Mouse (Mus musculus): ENCODE measurements at regions not wholly inside any gene's neighbourhood (a gene's known extent, or its start where the extent isn't known, plus 50 kb on each side); places are given as distances from the start of the nearest gene placed in this dataset.
A peak's percentile ranks its signal among the peaks of the same experiment; 100 is the strongest.

DNA sequence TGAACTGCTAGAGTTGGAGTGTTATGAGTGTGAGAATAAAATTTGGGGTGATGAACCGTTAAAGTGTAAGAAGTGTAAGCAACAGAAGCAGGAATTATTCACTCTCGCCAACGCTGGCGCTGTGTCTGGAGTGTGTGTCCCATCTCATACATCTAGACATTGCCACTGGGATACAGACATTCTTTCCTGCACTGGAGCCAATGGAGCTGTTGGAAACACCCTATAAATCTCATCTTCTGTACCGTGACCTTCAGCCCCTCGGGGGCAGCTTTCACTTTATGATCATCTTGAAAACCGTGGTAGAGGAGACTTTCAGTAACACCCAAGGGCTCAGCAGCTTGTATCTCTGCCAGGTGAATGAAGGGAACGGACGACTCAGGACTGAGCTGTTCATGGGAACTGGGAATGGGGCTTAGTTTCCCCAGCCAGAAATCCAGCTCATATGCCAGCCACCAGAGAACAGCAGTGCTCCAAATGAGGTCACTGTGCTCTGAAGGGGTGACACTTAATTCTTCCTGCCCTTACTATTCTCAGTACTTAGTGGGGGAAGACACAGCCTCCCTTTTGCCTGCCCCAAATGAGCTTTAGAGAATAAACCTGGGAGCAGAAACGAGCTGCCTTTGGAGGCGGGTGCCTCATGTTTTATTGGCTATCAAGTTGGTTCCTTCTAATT, 293.6 kb downstream of the Slc4a3 start:
- no peak for DNase-seq

DNA sequence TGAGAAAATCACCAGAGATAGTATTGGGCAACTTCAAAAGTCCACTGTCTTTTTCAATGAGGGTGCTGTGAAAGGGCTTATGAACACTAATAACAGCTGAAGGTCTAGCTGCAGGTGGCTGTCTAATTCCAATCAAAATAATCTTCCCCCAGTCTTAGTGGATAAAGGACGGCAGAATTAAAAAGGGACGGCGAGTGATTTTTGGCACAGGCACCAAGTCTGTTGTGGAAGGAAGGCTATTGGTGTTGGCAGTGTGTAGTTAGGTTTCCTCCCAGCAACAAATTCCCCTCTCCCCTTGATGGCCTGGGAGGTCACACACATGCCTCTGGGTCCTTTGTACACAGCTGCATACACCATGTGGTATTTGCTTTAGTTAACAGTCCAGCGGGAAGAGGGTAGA, 296.3 kb downstream of the Slc4a3 start:
- DNase-seq, result no peak

DNA sequence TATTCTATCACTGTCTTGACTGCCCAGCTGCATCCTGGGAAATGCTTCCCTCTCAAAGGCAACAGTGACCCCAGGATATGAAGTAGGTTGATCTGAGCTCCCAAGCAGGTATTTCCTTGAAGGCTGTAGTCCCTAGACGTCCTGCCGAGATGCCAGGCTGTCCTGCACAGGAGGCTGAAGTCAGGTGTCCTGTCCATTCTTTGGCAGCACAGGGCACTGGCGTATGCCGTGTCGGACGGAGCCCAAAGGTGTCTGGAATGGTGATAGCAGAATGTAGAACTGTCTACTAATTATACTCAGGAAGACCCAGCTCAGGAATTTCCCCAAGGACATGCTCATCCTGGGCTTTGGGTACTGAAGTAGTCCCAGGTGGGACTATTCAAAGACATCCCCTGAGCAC, 297.3 kb downstream of the Slc4a3 start:
- DNase-seq, result peak; percentile 36

DNA sequence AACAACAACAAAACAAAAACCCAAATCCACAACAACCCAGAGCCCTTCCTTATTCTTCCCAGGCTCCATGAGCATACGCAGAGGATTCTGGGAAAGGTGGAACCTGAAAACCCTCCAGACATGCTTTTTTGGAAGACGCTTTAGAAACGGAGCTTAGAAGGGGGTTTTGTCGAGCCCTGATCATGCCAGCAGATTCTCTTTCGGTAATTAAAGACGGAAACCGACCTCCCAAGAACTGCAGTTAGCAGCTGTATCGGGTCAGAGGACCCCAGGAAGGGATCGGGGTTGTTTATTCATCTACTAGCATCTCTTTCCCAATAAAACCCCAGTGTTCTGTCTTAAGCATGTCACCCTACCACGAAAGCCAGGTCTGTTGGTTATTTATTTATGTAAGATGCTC, 298.1 kb downstream of the Slc4a3 start:
- DNase-seq, result no peak

DNA sequence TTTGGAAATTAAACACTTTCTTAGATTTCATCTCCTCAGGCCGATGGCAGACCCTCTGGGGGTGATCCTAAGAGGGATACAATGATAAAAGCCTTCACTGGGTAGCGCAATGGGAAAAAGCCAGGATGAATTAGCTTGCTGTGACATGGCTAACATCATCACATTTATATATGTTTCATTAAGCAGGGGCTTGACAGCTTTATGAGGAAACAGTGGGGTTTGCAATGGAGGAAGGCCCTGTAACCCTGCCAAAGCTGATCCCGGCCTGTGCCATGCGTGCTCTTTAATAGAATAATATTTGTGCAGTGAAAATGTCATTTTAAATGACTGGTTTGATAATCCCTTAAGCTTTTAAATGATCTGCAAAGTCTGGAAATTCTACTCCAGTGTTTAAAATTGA, 298.5 kb downstream of the Slc4a3 start:
- no peak for DNase-seq

DNA sequence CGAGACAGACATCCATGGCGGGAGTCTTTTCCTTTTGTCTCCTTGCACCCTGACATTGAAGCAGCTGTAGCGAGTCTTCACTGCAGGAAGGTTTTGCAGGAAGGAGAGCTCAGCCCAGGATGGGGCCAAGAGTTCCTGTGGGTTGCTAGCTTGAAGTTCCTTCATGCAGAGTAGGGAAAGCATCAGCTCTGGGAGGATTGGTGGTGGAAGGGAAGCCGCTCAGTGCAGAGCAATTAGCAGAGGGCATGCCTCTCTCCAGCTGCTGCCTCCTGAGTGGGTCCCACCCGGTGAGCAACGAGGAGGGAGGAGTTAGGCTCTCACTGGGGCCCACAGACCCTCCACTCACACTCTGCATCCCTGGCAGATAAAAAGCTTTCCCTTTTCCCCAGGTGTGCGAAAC, 298.9 kb downstream of the Slc4a3 start:
- DNase-seq, result no peak

DNA sequence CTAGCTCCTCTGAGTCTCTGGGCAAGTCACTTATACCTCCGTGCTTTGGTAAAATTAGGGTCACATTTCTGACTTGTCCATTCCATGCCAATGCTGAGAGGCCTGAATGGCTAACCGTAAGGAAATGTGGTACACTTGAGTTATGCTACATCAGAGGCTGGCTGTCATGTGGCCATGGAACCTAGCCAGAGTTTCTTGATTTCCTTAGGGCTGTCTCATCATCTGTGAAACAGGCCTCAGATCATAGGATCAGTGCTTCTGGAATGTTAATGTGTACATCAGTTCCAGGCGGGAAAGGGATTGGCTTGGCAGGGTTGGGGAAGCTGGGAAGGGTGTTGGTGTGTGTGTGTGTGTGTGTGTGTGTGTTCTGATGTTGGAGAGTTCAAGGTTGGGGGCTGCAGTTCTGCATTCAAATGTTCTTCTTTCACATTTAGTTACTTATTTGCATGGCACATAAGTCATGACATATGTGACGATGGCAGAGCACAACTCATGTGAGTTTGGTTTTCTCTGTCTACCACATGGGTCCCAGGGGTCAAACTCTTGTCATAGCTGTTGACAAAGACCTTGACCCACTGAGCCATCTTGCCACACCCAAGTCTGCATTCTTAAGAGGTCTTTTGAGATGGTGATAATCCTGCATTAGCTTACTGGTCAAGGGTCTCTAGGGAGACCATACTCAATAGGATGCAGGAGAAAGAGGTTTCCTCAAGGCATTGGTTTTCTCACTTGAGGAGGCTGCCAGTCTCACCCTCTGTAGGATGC, 299.9 kb downstream of the Slc4a3 start:
- no peak for DNase-seq

DNA sequence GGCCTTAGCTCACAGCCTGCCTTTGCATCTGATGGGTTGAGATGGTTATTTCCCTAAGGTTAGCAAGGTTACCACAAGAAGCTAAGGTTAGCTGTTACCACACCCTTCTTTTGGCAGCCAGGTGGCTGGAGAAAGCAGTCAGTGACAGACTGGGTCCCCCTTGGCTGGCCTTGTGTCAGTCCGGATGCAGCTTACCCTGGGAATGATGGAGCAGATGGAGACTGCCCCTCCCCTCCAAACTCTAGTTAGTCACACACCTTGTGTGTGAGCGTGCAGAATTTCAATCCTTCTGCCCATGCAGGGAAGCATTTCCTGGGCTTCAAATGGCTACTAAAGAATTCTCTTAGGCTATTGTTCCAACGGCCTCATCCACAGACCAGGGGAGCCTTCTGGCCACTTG, 301.6 kb downstream of the Slc4a3 start:
- peak; percentile 50 for DNase-seq

DNA sequence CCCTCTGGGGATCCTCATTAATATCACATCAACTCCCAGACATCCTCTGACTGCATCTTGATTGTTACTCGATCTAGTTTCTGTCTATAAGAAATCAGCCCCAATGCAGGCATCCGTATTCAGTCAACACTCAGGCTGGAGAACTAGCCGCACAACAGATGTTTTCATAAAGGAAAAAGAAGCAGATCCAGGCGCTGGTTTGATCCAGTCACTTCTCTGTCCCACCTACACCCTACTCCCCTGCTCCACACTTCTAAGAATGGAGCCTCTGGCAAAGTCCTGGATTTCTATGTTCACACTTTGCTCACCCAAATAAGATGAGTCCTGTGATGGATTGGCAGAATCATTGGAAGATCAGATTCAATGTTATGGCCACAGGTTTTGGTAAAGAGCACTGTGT, 302.4 kb downstream of the Slc4a3 start:
- DNase-seq, result no peak

DNA sequence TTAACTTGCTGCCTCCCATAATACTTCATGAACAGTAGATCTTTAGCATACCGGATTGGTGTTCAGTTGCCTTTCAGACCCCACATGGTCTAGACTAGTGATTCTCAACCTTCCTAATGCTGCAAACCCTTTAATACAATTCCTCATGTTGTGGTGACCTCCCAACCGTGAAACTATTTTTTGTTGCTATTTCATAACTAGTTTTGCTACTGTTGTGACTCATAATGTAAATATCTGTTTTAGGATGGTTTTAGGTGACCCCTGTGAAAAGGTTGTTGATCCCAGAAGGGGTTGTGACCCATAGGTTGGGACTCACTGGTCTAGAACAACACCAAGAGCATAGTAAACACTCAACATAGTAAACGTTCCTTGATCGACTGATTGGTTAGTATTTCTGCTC, 304.1 kb downstream of the Slc4a3 start:
- DNase-seq, result no peak

DNA sequence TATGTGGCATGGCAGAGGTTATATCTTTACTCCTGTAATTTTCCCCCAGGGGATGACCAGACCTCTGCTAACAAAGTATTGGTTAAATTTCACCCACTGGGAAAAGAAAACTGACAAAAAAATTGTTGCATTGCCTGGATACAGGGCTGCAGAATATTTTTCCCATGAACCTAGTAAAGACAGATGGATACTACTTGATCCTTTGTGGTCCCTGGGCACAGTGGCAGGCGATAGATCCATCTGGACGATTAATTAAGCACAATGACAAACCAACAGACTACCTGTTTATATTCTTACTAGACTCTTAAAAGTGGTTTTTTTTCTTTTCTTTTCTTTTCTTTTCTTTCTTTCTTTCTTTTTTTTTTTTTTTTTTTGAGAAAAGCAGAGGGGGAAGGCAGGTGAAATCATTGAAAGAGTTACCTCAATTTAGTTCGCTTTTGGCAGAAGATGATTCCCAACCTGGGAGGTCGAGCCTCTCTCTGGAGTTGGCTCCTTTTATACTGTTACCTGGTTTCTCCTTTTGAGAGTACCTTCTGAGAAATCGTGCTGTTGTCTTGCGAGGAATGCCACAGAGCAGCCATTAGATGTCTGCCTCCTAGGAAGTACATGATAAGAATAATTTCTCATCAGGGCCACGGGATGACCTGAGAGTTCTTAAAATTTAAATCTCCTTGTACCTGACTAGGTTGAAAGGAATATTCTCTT, 312.6 kb downstream of the Slc4a3 start:
- no peak for DNase-seq

DNA sequence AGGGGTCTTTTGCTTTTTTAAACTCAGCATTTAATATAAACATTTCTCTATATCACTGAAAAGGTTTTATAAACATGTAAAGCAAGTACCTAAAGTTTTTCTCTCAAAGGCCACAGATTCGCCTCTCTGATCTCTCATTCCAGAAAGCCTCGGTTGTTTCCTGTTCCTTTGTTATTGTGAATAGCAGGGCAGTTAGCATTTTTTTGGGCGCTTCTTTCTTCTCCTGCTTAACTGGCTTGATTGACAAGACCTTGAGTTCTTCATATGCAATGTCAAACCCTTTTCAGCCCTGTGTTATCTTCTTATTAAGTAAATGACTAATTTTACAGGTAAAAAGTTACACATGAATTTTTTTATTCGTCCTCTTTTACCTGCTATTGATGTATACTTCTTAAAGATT, 316.7 kb downstream of the Slc4a3 start:
- no peak for DNase-seq

DNA sequence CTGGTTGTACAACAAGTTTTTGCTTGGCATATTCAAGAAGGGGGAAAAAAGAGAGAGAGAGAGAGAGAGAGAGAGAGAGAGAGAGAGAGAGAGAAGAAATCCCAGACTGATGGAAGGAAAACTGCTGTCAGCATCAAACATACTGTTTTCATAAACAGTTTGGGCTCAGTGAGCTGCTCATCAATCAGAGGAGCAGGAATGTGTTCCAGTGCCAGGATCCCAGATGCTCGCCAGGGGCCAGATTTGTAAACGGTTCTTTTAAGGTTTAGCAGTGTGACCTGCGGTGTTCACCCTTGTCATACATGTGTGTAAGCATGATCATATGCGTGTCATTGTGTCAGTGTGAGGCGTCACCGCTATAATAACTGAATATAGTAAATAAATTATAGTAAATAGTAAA, 320.5 kb downstream of the Slc4a3 start:
- no peak for DNase-seq

DNA sequence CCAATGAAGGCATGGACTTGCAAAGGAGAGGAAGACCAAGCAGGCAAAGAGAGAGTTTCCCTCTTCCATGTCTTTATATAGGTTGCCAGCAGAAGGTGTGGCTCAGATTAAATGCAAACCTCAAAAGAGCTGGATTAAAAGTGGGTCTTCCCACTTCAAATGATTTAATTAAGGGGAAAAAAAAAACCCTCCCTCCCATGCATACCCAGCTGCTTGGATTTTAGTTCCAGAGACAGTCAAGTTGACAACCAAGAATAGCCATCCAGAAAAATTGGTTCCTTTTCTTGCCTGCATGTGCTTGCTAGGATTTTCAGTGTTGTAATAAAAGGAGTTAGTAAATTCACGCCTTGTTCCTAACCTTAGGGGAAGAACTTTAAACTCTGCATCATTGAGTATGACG, 323.3 kb downstream of the Slc4a3 start:
- DNase-seq, result no peak

DNA sequence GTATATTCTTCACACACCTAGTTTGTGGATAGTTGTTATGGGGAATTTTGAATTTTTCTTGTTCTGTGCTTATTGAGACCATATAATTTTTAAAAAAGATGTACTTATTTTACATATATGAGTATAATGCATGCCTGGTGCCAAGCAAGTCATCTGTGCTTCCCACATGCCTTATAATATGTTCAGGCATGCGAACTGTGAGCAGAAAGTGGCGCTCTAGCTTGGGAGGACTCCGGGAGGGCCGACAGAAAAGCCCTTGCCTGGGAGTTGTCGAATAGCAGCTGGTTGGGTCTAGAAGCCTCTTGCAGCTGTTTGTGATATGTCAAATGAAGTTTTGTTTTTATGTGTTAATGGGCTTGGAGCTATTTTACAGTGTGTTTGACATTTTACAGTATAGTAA, 323.8 kb downstream of the Slc4a3 start:
- DNase-seq, result no peak

DNA sequence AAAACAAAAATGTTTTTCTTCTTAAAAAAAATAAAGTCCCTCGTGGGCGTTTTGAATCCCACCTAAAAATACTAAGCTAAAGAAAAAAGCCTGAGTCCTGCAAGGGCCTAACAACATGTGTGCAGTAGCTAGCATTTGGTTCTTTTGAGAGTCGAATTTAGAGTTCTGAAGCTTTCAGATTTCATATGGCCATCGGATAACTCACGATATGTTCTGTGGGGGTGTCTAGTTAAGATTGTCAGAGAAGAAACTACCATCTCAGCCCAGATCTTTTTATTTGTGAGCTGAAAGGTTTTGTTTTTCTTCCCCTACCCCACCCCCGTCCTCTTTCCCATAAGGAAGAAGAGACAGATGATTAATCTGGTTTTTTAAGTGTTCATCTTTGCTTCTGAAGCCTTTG, 327.8 kb downstream of the Slc4a3 start:
- no peak for DNase-seq

DNA sequence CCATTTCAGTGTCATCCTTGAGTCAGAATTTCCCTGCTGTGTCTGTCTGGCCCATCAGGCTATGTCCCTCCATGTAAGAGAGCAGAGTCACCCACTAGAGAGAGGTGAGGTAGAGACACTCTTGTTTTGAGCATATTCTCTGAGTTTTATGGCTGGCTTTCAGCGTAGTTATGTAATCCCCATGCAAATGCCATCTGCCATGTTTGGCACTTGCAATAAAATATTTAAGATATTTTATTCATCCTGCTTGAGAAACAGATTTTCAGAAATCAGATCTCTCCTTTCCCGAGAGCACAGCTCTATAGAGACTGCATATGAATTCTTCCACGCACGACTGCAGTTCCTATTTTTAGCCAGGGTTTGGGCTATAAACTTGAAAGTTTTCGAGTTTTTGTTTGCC, 331.1 kb downstream of the Slc4a3 start:
- DNase-seq, result peak; percentile 38

DNA sequence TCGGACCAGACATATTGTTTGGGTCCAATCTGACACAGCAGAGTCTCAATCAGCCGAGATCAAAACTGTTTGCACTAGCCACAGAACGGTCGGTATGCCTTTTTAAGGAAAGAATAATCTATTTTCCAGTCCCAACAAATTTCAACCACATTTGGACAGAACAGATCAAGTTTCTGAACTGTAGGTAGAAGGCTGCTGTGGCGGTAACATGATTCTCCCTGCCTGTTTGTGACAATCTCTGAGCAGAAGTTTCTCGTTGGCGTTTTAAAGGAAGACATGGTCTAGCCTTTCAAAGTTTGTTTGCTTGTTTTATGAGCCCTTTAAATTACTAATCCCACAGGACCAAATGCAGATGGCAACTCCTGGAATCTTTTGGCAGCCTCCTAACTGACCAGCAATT, 339.6 kb downstream of the Slc4a3 start:
- no peak for DNase-seq

DNA sequence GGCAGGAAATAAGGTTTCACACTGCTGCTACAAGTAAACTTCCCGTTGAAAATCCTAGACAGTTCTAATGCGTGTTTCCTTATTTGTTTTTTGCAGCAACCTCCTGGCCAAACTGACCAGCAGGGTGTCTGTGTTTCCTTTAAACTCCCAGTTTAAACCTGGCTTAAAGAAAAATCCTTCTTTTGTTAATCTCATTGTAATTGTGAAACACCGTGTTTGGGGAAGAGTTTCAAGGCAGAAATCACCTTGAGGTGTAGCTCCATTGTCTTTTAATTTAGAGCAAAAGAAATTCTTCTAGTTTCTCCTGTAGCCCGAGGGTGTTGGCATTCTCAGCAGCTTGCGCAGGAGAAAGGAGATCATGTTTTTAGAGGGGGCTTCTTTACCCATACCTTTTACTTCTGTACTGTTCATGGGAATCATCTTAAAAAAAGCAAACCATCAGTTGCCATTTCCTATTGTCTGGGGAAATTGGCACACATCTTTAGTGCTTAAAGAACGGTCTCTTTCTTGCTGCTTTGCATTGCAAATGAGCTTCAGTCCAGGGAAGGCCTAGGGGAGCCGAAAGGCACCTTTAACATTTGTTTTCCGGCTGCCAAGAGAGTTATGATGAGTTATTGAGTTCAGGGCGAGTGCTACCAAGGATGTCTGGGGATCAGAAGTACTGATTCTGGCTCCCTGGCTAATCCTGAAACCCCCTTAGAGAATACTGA, 342.6 kb downstream of the Slc4a3 start:
- DNase-seq, result no peak

DNA sequence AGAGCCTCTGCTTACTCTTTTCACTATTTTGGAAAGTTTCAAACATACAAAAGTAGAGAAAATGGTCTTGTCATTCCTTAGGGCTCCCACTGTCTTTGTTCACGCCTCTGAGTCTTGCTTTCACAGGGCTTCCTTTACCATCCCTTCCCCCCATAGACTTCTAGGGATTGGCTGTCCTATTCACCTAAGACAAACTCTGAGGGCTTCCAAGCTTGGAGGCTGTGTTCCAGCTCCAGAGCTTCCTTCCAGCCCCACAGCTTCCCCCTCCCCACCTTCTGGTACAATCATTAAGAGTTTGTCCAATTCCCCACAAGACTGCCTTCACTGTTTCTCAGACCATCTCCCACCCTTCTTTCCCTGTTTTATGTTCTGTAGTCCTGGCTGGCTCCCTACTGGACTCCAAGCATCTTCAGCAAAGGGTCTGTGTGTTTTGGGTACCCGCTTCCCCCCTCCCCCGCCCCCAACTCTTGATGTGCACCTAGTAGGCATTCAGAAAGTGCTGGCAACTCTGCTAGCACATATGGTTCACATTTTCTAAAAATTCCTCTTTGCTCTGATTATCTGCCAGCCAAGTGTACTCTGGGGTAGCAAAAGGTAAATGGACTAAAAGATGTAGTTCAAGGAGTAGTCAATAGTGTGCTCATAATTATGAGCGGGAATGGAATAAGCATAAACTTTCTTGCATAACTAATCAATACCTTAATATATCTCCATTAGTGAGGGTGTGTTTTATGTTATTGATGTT, 344.0 kb downstream of the Slc4a3 start:
- no peak for DNase-seq

DNA sequence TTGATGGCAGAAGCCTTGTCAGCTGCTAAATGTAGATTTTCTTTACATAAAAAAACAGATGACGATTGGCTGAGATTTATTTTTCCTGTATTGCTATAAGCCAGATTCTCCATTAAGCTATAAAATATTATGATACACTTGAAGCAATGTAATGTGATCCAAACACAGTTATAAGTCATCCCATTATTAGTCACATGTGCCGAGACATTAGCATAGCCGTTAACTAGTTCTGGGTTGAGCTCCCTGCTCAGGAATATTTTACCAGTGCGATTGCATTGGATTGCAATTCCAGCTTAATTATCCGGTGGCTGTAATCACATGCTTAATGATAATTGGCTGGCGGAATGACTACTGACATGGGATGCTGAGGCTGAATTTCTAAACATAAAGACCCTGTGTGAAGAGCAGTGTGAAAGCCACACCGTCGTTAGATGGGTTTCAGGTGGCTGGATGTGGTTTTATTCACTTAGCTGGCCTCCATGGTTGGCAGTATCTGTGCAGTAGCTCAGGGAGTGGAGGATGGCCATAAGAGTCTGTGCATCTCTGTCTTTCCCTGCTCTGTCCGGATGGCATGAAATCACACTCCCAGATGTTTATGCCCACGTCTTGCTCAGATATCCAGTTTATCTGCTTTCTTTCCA, 344.7 kb downstream of the Slc4a3 start:
- DNase-seq, result no peak

DNA sequence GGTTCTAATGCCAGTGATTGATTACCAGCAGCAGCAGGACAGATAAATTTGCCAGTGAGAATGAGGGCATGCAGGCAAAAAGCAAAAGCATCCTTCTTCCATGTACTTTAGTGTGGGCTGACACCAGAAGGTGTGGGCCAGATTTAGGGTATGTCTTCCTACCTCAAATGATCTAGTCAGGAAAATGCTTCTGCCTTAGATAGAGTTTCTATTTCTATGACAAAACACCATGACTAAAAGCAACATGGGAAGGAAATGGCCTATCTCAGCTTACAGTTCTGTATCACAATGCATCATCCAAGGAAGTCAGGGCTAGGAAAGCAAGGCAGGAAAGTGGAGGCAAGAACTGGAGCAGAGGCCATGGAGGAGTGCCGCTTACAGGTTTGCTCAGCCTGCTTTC, 349.5 kb downstream of the Slc4a3 start:
- no peak for DNase-seq
